Mouse (Mus musculus): ENCODE data around the gene Tsfm. TPM values are rescaled to one million over a fixed set of nuclear protein-coding genes. Genes with fewer than 3 reads are reported as not detected.

Gene Tsfm
- total RNA-seq, 2 experiments from 2014 or later, result 66.1 to 67.4 TPM

- DNase-seq (ENCODE audit: low spot score), result peak; percentile 76
These were observed 40.2 kb downstream of the Tsfm start for GRCm38 (mm10) chr10:126990313-126991056.

GRCm38 (mm10) chr10:126988513-126989165, 42.0 kb downstream of the Tsfm start:
- DNase-seq (ENCODE audit: low spot score), result no peak
- intact Hi-C loops (cut with DNase I), result no loop called here

More at GRCm38 (mm10) chr10:126990313-126991056, 40.2 kb downstream of the Tsfm start:
- intact Hi-C loops (cut with DNase I), result loop anchor here (1.0 to 2.0 kb wide), 3 partner anchors 40 to 71 kb away; partner anchors contain the start of gene Tsfm

DNA sequence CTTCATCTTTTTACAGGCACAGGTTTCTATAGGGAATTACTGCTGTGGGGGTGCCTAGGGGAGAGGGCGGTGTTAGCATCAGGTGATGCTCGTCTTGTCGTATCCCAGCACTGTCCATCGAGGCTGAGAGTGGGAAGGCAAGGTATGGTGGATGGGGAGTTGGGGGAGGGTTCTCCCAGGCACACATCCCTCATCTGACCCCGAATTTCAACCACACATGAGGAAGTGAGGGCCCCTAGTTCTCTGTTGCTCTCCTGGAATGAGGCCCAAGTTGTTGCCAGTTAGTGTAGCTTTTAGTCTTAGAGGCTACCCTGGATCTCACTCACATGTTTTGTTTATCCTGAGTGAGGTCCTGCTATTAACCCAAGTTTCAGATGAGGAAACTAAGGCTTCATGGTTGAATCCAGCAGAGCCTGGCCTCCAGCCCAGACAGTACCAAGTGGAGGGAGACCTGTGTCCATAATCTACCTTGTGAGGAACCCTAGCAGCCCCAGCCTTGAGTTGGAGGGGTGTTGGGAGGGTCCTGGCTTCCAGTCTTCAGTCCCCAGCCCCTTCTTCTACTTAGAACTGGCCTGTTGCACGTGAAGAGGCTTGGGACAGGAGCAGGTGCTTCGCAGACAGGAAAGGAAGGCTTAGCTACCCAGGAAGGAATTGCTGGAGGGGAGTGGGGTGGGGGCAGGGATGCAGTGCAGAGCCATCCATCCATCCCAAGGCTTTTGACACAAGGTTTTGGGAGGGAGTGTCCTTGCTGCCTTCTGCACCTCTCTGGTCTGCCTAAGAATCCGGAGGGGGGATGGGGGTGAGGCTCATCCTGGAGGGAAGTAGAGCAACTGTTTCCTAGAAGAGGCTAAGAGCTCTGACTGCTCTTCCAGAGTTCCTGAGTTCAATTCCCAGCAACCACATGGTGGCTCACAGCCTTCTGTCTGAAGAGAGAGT, 43.2 kb downstream of the Tsfm start:
- no peak for DNase-seq (ENCODE audit: low spot score)
- intact Hi-C loops (cut with DNase I), result no loop called here

DNA sequence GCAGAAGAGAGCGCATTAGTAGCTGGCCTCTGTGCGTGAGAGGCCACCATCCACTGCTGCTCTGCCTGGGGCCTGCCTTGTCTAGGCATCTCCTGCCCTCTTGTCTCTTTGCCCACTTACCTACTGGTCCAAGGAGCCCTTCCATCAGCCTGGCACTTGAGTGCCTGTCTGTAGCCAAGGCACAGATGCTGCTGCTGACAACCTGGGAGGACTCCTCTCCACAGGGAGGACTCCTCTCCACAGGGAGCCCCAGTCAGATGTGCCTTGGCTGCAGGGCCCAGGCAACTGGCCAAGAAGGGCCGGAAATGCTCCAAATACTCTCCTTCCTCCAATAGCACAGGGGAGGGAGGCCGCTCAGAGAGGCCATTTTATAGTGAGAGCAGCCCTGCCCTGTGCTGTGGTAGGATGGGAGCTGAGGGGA, 44.1 kb downstream of the Tsfm start:
- intact Hi-C loops (cut with DNase I), result no loop called here

DNA sequence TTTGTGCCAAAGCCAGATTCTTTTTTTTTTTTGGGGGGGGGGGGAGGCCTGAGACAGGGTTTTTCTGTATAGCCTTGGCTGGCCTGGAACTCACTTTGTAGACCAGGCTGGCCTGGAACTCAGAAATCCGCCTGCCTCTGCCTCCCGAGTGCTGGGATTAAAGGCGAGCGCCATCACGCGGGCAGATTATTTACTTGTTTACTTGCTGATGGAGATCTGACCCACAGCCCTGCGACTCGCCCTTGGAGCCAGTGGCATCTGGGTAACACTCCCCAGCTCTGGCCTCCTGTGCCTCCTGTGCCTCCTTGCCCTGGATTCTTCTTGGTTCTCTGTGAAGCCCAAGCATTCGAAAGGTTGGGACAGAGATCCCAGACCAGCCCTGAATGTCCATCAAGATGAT, 45.1 kb downstream of the Tsfm start:
- DNase-seq (ENCODE audit: low spot score), result no peak
- intact Hi-C loops (cut with DNase I), result no loop called here

More for the DNA sequence above, 44.1 kb downstream of the Tsfm start:
- DNase-seq (ENCODE audit: low spot score), result peak; percentile 84

DNA sequence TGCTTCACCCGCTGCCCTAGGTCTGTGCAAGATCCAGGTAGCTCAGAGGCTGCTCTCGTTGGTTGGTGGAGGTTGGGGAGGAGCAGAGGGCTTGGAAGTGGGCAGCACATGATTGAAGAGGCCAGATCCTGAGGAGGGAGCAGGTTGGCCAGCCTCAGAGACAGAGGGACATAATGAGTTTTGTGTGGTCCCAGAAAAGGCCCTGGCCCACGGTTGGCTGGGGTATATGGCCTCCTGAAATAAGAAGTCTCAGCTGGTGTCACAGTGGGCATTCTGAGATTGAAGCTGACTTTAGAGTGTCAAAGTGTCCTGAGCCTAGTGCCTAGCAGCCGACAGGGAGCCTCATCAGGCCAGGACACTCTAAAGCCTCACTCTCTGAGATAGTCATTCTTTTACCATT, 45.5 kb downstream of the Tsfm start:
- no peak for DNase-seq (ENCODE audit: low spot score)
- intact Hi-C loops (cut with DNase I), result no loop called here

DNA sequence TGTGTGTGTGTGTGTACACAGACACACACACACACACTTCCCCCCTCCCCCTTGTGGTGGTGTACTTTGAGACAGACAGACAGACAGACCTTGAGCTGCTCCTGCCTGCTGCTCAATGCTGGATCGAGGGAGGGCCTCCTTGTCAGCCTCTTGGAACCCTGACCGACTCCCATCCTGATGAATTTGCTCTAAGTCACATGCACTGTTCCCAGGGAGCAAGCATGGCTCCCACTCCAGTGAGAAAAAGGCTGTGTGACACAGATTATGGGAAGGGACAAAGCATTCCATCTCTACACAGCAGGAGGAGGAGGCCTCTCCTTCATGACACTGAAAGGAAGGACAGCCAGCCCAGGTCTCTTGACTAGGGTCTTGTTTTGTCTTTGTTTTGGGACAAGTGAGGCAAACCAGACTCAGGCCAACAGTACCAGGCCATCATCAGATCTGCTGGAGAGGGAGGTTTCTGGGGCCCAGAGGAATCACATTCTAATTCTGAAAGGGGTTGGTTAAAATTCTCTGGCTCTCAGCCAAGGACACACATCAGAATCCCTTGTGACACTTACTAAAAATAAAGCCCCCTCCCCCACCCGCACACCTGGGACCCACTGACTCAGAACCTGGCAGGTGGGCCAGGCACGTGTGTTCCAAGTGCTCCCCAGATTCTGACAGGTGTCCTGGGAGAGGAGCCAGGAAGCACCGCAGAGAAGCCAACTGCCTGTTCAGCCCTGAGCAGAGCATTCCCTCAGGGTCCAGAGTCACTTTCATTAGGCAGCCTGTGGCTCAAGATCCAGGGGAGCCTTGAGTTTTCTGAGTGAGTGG, 46.2 kb downstream of the Tsfm start:
- intact Hi-C loops (cut with DNase I), result no loop called here
- no peak for DNase-seq (ENCODE audit: low spot score)

- DNase-seq (ENCODE audit: low spot score), result no peak
- intact Hi-C loops (cut with DNase I), result no loop called here
These were observed 47.4 kb downstream of the Tsfm start for GRCm38 (mm10) chr10:126983193-126983725.

DNA sequence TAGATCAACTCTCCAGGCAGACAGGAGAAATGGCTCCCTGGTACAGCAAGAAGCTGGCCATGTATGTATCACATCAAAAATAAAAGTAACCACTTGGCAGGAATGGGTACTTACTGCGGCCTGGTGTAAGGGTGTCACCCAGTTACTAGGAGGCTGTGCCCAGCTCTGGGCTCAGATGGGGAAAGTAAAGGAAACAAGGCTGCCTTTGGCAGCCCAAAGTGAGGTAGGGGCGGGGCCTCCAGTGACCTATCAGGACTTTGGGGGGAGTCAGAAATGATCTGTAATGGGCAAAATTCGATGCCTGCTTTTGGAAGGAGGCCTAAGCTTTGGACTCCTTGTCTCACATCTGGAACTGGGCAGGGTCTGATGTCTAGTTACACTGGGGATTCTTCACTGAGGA, 48.9 kb downstream of the Tsfm start:
- no peak for DNase-seq (ENCODE audit: low spot score)
- intact Hi-C loops (cut with DNase I), result no loop called here

DNA sequence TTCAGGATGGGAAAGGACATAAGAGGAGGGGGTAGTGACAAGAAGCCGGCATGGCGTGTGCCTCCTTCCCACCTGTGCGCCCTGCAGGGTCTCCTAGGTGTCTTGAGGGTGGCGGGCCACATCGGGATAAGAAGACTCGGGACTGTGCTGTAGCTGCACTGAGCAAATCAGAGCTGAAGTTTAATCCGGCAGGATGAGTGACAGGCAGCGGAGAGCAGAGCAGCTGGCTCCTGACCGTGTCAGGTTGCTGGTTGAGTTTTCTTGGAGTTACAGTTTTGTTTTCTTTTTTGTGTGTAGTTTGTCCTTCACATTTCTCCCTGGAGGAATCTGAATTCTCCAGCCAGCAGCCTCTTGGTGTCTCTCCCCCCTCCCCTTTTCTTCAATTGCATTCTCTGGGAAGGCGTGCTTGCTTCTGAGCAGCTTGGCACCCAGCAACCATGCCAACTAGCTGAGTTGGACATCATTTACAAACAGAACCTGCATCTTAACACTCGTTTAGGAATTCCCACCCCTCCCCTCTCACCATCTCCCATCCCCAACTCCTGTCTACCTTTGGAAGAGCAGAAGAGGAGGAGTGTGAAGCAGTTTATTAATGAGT, 49.6 kb downstream of the Tsfm start:
- DNase-seq (ENCODE audit: low spot score), result no peak
- intact Hi-C loops (cut with DNase I), result no loop called here

DNA sequence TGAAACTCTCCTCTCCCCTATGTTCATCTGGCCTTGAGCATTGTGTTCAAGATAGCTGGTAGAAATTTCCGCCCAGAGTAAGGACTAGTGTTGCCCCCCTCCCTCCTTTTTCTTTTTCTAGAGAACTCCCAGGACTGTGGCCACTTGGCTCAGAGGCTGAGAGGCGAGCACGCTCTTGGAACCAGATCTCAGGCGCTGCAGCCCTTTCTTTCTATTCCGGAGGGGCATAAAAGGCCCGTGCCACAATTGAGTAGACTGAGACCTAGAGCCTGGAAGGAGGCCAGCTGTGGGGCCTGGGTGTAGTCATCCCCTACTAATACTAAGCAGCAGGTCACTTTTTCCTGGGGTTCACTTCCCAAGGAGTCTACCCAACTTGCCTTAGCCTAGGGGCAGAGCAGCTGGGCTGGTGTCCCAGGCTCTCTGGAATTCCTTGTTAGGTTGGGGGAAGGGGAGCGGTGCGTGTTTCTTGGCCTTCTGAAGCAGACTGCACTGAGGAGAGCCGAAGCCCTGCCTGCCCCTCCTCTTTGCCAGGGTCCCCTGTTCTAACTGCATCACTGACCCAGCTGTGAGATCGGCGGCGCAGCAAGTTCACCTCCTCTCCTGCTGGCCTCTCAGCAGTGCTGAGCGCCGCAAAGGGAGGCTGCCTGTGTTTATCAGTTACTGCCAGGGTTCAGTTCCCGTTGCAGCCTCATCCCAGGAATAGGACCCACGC, 50.3 kb downstream of the Tsfm start:
- intact Hi-C loops (cut with DNase I), result no loop called here
- no peak for DNase-seq (ENCODE audit: low spot score)

DNA sequence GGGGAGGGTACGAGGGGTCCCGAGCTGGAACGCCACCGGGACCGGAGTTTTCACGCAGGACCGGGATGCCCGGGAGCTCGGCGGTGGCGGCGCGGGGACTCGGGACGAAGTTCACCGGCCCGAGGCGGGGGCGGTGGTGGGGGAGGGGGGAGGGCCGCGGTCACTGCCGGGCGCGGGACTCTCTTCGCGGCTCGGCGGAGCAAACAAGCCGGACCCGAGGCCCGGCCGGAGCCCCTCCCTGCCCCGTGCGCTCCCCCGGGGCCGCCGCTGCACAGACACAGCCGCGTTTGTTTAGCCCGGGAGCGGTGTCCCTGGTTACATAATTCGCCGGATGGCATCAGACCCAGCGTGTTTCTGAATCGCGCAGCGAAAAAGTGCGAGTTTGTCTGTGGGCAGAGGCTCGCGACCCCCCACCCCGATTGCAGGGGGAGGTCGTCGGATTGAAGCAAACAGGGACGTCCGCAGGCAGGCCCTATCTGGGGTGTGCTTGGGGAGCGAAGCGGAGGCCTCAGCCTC, 50.9 kb downstream of the Tsfm start:
- DNase-seq (ENCODE audit: low spot score), result no peak
- intact Hi-C loops (cut with DNase I), result no loop called here

- peak; percentile 48 for DNase-seq (ENCODE audit: low spot score)
- intact Hi-C loops (cut with DNase I), result no loop called here
These were observed 51.5 kb downstream of the Tsfm start for GRCm38 (mm10) chr10:126979121-126979635.

DNA sequence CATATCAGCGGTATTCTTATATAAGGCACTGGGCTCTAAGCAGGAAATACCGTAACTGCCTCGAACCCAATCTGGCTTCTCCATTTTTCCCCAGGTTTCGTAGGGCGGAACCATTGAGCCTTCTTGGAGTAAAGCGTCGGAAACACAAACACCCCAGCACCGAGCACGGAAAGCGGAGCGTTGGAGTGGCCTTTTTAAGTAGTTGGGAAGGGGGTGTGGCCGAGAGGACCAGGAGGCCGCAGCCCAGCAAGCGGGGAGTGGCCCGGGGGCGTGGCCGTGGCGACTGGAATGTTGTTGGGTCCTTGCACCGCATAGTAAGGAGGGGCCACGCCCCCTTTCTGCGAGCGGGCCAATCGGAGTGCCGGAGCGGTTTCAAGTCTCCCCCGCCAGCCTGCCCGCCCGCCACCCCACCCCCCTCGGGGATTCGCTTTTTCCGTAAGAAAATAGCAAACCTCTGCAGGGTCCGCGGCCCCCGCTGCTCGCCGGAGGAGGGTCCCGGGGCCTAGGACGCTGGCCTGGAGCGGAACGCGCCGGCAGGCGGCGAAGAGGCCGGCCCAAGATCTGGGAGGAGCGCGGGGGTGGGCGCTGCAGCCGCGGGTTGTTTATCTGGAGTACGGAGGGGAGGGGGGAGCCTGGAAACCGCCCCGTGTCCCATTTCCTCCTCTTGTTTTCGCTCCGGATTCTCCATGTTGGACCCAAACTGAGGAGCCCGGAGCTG, 52.2 kb downstream of the Tsfm start, which contains the start of gene Ctdsp2:
TSS of gene Ctdsp2 (plus strand) at position 441 of the 718 bp plus-strand sequence.
- DNase-seq (ENCODE audit: low spot score), result peak; percentile 100
- intact Hi-C loops (cut with DNase I), result no loop called here

- intact Hi-C loops (cut with DNase I), result no loop called here
- no peak for DNase-seq (ENCODE audit: low spot score)
These were observed 53.6 kb downstream of the Tsfm start for GRCm38 (mm10) chr10:126977076-126977475.

- intact Hi-C loops (cut with DNase I), result no loop called here
- DNase-seq (ENCODE audit: low spot score), result no peak
These were observed 54.9 kb downstream of the Tsfm start for GRCm38 (mm10) chr10:126975706-126976105.

DNA sequence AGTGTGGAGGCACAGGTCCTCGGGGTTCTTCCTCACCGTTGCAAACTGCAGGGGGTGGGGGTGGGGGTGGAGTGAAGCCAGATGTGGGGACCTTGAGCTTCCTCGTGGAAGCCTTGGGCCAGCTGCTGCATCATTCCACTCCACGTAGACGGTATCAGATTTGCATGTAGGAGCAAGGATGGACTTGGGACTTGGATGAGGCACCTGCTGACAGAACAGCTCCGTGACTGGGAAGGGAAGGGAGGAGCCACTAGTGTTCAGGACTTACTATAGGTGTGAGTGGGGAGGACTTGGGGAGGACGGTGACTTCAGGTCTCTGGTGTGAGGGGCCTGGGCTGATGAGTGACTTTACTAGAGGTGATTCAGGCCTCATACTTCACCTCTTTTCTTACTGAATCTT, 57.7 kb downstream of the Tsfm start:
- DNase-seq (ENCODE audit: low spot score), result no peak
- intact Hi-C loops (cut with DNase I), result loop anchor here (2.0 kb wide), 1 partner anchor 16 kb away; no protein-coding TSS in a partner anchor
